Mouse (Mus musculus) hindbrain, embryonic 16.5 days (tissue): ENCODE results near the gene Wdr25. TPM values are rescaled to one million over a fixed set of nuclear protein-coding genes. Genes with fewer than 3 reads are reported as not detected.

Experiments used
- ATAC-seq: fragments of 200-750 bp; cut with Nextera tagmentation; 2 replicates; pipeline ENCODE4 v1.8.0; 2017; ENCODE audit warnings: moderate TSS enrichment, moderate library complexity
- H3K27ac ChIP-seq: fragments of 300-500 bp; sonication (generic); 2 replicates; pipeline ENCODE4 v1.5.1; 2014; ENCODE audit warnings: low read depth, mild to moderate bottlenecking, control low read depth, low read length, moderate library complexity
- H3K27me3 ChIP-seq: fragments of 300-500 bp; sonication (generic); replicated peaks from 2 replicates; pipeline ENCODE4 v1.6.1; 2014; ENCODE audit warnings: low read length; ENCODE audit not compliant: control insufficient read depth, insufficient read depth
- H3K36me3 ChIP-seq: fragments of 300-500 bp; sonication (generic); 2 replicates; pipeline ENCODE4 v1.6.1; 2014; ENCODE audit warnings: mild to moderate bottlenecking, low read length, moderate library complexity, mixed read lengths; ENCODE audit not compliant: control insufficient read depth, insufficient read depth
- H3K4me1 ChIP-seq: fragments of 300-500 bp; sonication (generic); 2 replicates; pipeline ENCODE4 v1.6.1; 2014; ENCODE audit warnings: low read depth, low read length; ENCODE audit not compliant: control insufficient read depth, insufficient read depth
- H3K4me2 ChIP-seq: fragments of 300-500 bp; sonication (generic); 2 replicates; pipeline ENCODE4 v1.6.1; 2014; ENCODE audit warnings: mild to moderate bottlenecking, low read length, control low read depth, moderate library complexity
- H3K4me3 ChIP-seq: fragments of 300-500 bp; sonication (generic); 2 replicates; pipeline ENCODE4 v1.5.1; 2014; ENCODE audit warnings: mild to moderate bottlenecking, low read length, control low read depth, moderate library complexity
- H3K9ac ChIP-seq: fragments of 300-500 bp; sonication (generic); 2 replicates; pipeline ENCODE4 v1.6.1; 2014; ENCODE audit warnings: low read depth, mild to moderate bottlenecking, control low read depth, low read length, moderate library complexity
- H3K9me3 ChIP-seq: fragments of 300-500 bp; sonication (generic); 2 replicates; pipeline ENCODE4 v1.6.1; 2014; ENCODE audit warnings: mild to moderate bottlenecking, low read length, moderate library complexity; ENCODE audit not compliant: control insufficient read depth
- WGBS: fragments of 180-500 bp; shearing (Covaris S2); extraction: QIAGEN DNeasy Blood & Tissue Kit; methylation state at CpG from one replicate; pipeline ENCODE4 v1.1.7; 2014; 5-methylcytosine and 5-hydroxymethylcytosine counted together
- polyA plus RNA-seq: library from polyadenylated mRNA; unstranded; fragments of >200 nt; fragmentation: Nextera tagmentation; extraction: Ambion mirVana; gene quantifications from 2 replicates; pipeline ENCODE4 v1.2.1, GENCODE M21; 2015

The Wdr25 gene
- polyA plus RNA-seq, 1 experiment from 2014 or later: 5.0 TPM

GRCm38 (mm10) chr12:108958991-108959638 lies 65.7 kb downstream of the Wdr25 start:
- Histone ChIP-seq H3K4me3 (peak overlapping the region; percentile 26), H3K36me3 (no peaks in the 10 kb centered on the region), H3K9ac (peak overlapping the region; percentile 12; the same call in 1 of the 2 replicates), H3K27me3 (peaks cover 2% of the 10 kb centered on the region), H3K9me3 (no peaks in the 10 kb centered on the region), H3K27ac (peak overlapping the region; percentile 31), H3K4me2 (peak overlapping the region; percentile 56), H3K4me1 (peaks cover 38% of the 10 kb centered on the region)
- 2% methylated on average over 23 of the region's 23 CpGs for WGBS
- ATAC-seq: peak; percentile 38

GRCm38 (mm10) chr12:108959639-108960219 lies 66.3 kb downstream of the Wdr25 start:
- peak overlapping the region; percentile 26 for H3K4me3 ChIP-seq
- H3K36me3 ChIP-seq: no peaks in the 10 kb centered on the region
- no peaks in the 10 kb centered on the region for H3K9me3 ChIP-seq
- peaks cover 35% of the 10 kb centered on the region for H3K4me1 ChIP-seq
- peak; percentile 15; the same call in 1 of the 2 replicates for ATAC-seq
- H3K27ac ChIP-seq: peak overlapping the region; percentile 25; the same call in 1 of the 2 replicates
- peaks cover 6% of the 10 kb centered on the region for H3K27me3 ChIP-seq
- H3K9ac ChIP-seq: peak overlapping the region; percentile 12; the same call in 1 of the 2 replicates
- 20% methylated on average over 12 of the region's 12 CpGs for WGBS
- peak overlapping the region; percentile 56 for H3K4me2 ChIP-seq

- H3K4me1 ChIP-seq: peaks cover 35% of the 10 kb centered on the region
- peaks cover 6% of the 10 kb centered on the region for H3K27me3 ChIP-seq
- H3K27ac ChIP-seq: no peak overlapping the region
- no peaks in the 10 kb centered on the region for H3K36me3 ChIP-seq
- ATAC-seq: peak; percentile 82
- WGBS: 25% methylated on average over 10 of the region's 10 CpGs
- no peak overlapping the region for H3K9ac ChIP-seq
- H3K9me3 ChIP-seq: no peaks in the 10 kb centered on the region
- no peak overlapping the region for H3K4me3 ChIP-seq
- no peak overlapping the region for H3K4me2 ChIP-seq
These were observed 66.8 kb downstream of the Wdr25 start for GRCm38 (mm10) chr12:108960225-108960624.

DNA sequence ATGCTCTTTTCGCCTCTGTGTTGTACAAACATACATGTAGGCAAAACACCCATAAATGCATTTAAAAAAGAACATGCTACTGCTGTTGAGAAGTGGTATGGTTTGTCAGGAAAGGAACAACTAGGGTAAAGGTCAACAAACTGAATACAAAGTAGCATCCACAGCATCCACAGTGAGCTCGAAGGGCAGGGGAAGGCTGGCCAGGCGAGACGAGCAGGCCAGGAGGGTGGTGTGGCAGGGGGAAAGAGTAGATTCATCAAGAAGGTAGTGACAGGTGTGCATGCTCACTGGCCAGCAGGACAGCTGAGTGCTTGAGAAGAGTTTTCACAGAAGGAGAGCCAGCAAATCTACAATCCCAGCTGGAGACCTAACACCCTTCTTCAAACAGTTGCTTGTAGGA lies 74.2 kb downstream of the Wdr25 start:
- H3K4me2 ChIP-seq: no peak overlapping the region
- no peak for ATAC-seq
- peaks cover 8% of the 10 kb centered on the region; the same call in 1 of the 2 replicates for H3K4me1 ChIP-seq
- no peaks in the 10 kb centered on the region for H3K9me3 ChIP-seq
- no peak overlapping the region for H3K9ac ChIP-seq
- WGBS: 70% methylated on average over 4 of the region's 4 CpGs
- no peak overlapping the region for H3K27ac ChIP-seq
- no peaks in the 10 kb centered on the region for H3K36me3 ChIP-seq
- no peak overlapping the region for H3K4me3 ChIP-seq
- peaks cover 6% of the 10 kb centered on the region for H3K27me3 ChIP-seq

DNA sequence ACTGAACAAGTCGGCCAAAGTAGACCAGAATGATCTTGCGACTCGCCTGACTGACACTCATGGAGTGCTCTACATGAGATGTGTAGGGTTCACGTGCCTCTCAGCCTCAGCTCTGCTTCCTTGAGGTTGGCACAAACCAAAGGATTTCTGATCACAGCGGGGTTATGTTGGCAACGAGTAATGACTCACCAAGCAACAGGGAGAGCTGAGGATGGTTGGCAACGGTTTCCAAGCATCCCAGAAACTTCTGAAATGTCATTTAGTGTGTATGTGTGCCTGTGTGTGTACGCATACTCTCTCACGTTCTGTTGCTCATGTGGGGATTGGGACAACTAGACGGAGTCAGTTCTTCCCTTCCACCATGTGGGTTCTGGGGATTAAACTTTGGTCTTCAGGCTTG lies 74.6 kb downstream of the Wdr25 start:
- H3K9me3 ChIP-seq: no peaks in the 10 kb centered on the region
- peaks cover 6% of the 10 kb centered on the region for H3K27me3 ChIP-seq
- no peak overlapping the region for H3K4me2 ChIP-seq
- H3K4me1 ChIP-seq: peaks cover 4% of the 10 kb centered on the region; the same call in 1 of the 2 replicates
- H3K27ac ChIP-seq: no peak overlapping the region
- 77% methylated on average over 10 of the region's 10 CpGs for WGBS
- no peak overlapping the region for H3K9ac ChIP-seq
- H3K36me3 ChIP-seq: no peaks in the 10 kb centered on the region
- no peak overlapping the region for H3K4me3 ChIP-seq
- ATAC-seq: no peak

DNA sequence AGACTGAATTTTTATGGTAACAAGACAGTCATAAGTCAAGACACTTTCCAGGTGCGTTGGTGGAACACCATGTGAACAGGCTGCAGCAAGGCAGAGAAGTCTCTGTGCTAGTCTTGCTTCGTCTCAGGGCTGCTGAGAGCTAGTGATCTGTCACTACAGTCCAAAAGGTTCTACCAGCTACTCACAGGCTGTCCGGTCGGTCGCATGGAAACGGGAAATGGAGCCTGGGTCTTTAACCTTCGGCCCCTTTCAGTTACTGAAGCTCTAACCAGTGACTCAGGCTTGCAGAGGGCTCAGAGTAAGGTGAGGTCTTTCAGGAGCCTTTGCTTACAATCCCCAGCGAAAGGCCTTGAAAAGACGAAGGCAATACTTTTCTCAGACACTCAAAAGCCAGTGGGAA lies 78.0 kb downstream of the Wdr25 start:
- H3K27me3 ChIP-seq: no peaks in the 10 kb centered on the region
- H3K36me3 ChIP-seq: no peaks in the 10 kb centered on the region
- no peaks in the 10 kb centered on the region for H3K4me1 ChIP-seq
- no peak for ATAC-seq
- H3K4me3 ChIP-seq: no peak overlapping the region
- H3K9ac ChIP-seq: no peak overlapping the region
- H3K27ac ChIP-seq: no peak overlapping the region
- H3K9me3 ChIP-seq: no peaks in the 10 kb centered on the region
- H3K4me2 ChIP-seq: no peak overlapping the region
- whole genome bisulfite sequencing: 87% methylated on average over 9 of the region's 9 CpGs

- no peaks in the 10 kb centered on the region for H3K9me3 ChIP-seq
- ATAC-seq: no peak
- no peak overlapping the region for H3K4me2 ChIP-seq
- no peaks in the 10 kb centered on the region for H3K36me3 ChIP-seq
- H3K4me3 ChIP-seq: no peak overlapping the region
- H3K4me1 ChIP-seq: no peaks in the 10 kb centered on the region
- WGBS: 89% methylated on average over 14 of the region's 14 CpGs
- no peak overlapping the region for H3K9ac ChIP-seq
- no peak overlapping the region for H3K27ac ChIP-seq
- H3K27me3 ChIP-seq: no peaks in the 10 kb centered on the region
These were observed 78.8 kb downstream of the Wdr25 start for GRCm38 (mm10) chr12:108972234-108972633.

DNA sequence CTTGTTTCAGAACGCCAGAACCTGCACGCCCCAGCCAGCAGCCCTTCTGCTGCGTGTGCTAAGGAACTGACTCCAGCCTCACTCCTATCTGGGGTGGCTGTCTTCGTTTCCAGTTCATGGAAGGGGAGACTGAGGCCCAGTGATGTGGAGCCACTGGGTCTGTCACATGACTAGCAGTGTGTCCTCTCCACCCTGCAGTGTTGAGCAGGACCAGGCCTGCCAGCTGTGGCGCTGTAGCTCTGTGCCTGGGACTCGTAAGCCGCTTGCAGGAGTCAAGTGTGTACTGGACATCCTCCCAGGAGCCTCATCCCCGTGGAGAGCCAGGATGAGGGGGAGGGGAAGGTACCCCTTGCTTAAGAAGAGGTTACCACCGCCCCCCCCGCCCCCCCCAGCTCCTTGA lies 86.5 kb downstream of the Wdr25 start:
- no peak overlapping the region for H3K4me2 ChIP-seq
- H3K4me3 ChIP-seq: no peak overlapping the region
- no peak overlapping the region for H3K9ac ChIP-seq
- H3K27me3 ChIP-seq: no peaks in the 10 kb centered on the region
- H3K9me3 ChIP-seq: no peaks in the 10 kb centered on the region
- no peak for ATAC-seq
- H3K36me3 ChIP-seq: no peaks in the 10 kb centered on the region
- H3K4me1 ChIP-seq: peaks cover 22% of the 10 kb centered on the region
- H3K27ac ChIP-seq: no peak overlapping the region
- 21% methylated on average over 10 of the region's 10 CpGs for WGBS

DNA sequence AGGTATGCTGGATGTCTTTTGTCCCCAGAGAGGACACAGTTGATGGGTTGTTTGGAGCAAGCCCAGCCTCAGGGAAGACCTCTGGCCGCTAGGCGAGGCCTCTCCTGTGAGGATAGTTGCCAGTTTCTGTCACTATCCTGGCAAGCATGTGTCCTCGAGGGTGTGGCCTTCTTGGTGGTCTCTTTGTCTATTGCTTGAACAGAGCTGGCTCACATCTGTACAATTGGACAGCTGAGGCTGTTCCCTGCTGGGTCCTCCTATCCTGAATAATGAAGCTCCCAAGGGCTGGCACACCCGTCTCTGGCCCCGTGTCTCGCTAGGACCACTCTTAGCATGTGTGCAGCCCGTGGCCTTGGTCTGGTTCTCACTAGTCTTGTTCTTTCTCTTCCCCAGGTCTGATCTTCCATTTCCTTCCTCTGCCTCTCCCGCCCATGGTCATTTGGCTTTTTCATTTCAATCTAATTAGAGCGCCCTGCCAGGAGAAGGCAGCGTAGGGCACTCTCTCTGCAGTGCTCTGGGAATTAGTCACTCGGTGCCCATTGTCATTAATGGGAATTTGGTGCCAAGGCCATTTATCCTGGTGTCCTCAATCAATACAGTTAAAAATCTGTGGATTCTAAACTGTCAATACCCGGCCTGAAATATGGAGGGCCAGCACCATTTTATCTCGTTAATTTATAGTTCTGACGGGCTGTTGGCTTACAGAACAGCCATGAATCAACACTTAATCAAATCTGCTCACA lies 88.7 kb downstream of the Wdr25 start:
- no peaks in the 10 kb centered on the region for H3K36me3 ChIP-seq
- H3K4me2 ChIP-seq: no peak overlapping the region
- H3K9me3 ChIP-seq: no peaks in the 10 kb centered on the region
- 36% methylated on average over 14 of the region's 14 CpGs for WGBS
- H3K4me3 ChIP-seq: no peak overlapping the region
- peaks cover 22% of the 10 kb centered on the region for H3K4me1 ChIP-seq
- no peak overlapping the region for H3K27ac ChIP-seq
- ATAC-seq: peak; percentile 43; the same call in 1 of the 2 replicates
- no peak overlapping the region for H3K9ac ChIP-seq
- H3K27me3 ChIP-seq: no peaks in the 10 kb centered on the region
